Mouse (Mus musculus): ENCODE data around the gene Luc7l3. TPM values are rescaled to one million over a fixed set of nuclear protein-coding genes. Genes with fewer than 3 reads are reported as not detected.

Luc7l3 gene
- polyA plus RNA-seq (2015; fragmentation: Nextera tagmentation; extraction: Ambion mirVana) = 165 and 170 TPM in 2 replicates

DNA sequence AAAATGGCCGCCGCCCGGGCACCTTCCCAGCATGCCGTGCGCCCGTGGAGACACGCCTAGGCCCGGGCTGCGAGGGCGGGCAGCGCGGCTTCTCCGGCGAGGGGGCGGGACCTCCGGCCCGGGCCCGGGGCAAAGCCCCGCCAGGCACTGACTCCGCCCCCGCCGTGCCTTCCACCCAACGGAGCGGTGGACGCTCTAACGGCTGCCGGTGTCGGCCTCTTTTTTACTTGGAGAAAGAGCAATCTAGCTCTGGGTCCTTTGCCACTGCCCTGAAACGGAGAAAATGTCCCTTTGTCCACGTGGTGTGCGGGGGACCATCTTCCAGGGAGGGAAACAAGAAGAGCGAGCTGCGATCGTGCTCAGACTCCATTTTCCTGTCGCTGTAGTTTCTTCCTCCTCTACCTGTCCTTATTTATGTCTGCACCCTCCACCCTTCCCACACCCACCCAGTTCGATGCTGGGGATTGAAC, at the start of gene Luc7l3:
Luc7l3 (minus strand) TSS at position 58 of the 470 bp plus-strand sequence.
- Histone ChIP-seq H3K4me2 (replicated peaks) (peak within 1 kb of the TSS; percentile 90), H3K4me3 (replicated peaks) (peak within 1 kb of the TSS; percentile 99), H3K9ac (replicated peaks) (peak within 1 kb of the TSS; percentile 99), H3K27ac (peak within 1 kb of the TSS; percentile 98), H3K27me3 (no peaks in the 10 kb centered on the region), H3K36me3 (peaks cover 3% of the 10 kb centered on the region; the same call in 1 of the 2 replicates), H3K4me1 (replicated peaks) (peaks cover 52% of the 10 kb centered on the region), H3K9me3 (no peaks in the 10 kb centered on the region)
- under 1% methylated on average over 36 of the region's 36 CpGs for WGBS
- peak; percentile 94 for ATAC-seq

- peaks cover 5% of the 10 kb centered on the region; the same call in 1 of the 2 replicates for H3K4me1 ChIP-seq (replicated peaks)
- H3K27ac ChIP-seq = no peak overlapping the region
- H3K4me3 ChIP-seq (replicated peaks) = no peak overlapping the region
- no peak overlapping the region for H3K4me2 ChIP-seq (replicated peaks)
- ATAC-seq = no peak
- H3K36me3 ChIP-seq = no peaks in the 10 kb centered on the region
- H3K9me3 ChIP-seq = peaks cover 4% of the 10 kb centered on the region
- no peaks in the 10 kb centered on the region for H3K27me3 ChIP-seq
- 63% methylated on average over 5 of the region's 5 CpGs for WGBS
- no peak overlapping the region for H3K9ac ChIP-seq (replicated peaks)
These were observed 49.0 kb upstream of the Luc7l3 start for GRCm38 (mm10) chr11:94370809-94371208.

DNA sequence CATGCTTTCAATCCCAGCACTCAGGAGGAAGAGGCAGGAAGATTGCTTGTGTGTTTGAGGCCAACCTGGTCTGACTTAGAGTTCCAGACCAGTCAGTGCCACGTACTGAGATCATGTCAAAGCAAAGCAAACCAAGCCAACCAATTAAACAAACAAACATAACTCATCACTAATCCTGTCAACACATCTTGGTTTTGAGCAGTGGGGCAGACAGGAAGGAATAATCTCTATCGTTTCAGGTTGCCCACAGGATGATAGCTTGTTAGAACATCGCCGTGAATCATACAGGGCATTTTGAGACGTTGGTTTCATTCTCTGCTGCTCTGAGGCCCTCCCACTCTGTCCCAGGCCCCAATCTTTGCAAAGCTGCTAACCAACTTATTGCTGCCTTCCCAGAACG, 48.2 kb upstream of the Luc7l3 start:
- peaks cover 4% of the 10 kb centered on the region for H3K9me3 ChIP-seq
- 84% methylated on average over 6 of the region's 6 CpGs for WGBS
- no peak overlapping the region for H3K4me2 ChIP-seq (replicated peaks)

DNA sequence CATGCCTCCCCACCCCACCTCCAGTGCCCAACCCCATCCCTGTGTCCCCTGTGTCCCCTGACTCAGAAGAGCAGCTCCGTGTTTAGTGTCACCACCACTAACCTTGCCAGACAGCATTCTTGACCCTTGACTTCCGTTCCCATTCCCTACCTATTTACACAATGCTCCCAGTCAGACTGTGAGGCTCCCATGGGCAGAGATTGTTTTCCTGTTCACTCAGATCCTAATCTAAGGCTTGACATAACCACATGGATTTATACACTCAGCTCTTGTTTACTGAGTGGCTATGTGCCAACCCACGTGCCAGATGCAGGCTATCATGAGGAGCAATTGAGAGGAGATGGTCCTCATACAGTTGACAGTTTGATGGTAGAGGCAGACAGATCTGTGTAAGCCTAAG, 43.6 kb upstream of the Luc7l3 start:
- H3K27me3 ChIP-seq = no peaks in the 10 kb centered on the region
- WGBS = 89% methylated on average over 3 of the region's 3 CpGs
- no peak overlapping the region for H3K4me2 ChIP-seq (replicated peaks)
- H3K4me1 ChIP-seq (replicated peaks) = no peaks in the 10 kb centered on the region
- H3K27ac ChIP-seq = no peak overlapping the region
- no peak overlapping the region for H3K4me3 ChIP-seq (replicated peaks)
- H3K9ac ChIP-seq (replicated peaks) = no peak overlapping the region
- no peak for ATAC-seq
- peaks cover 4% of the 10 kb centered on the region for H3K9me3 ChIP-seq
- no peaks in the 10 kb centered on the region for H3K36me3 ChIP-seq

More for the DNA sequence above, 48.2 kb upstream of the Luc7l3 start:
- Histone ChIP-seq H3K27ac (no peak overlapping the region), H3K27me3 (no peaks in the 10 kb centered on the region), H3K4me3 (replicated peaks) (no peak overlapping the region), H3K36me3 (no peaks in the 10 kb centered on the region), H3K9ac (replicated peaks) (no peak overlapping the region), H3K4me1 (replicated peaks) (peaks cover 5% of the 10 kb centered on the region; the same call in 1 of the 2 replicates)
- no peak for ATAC-seq

GRCm38 (mm10) chr11:94363690-94364089, 41.9 kb upstream of the Luc7l3 start:
- ATAC-seq = no peak
- peaks cover 4% of the 10 kb centered on the region for H3K9me3 ChIP-seq
- no peak overlapping the region for H3K4me2 ChIP-seq (replicated peaks)
- 86% methylated on average over 7 of the region's 7 CpGs for WGBS
- H3K27ac ChIP-seq = no peak overlapping the region
- H3K27me3 ChIP-seq = no peaks in the 10 kb centered on the region
- no peak overlapping the region for H3K9ac ChIP-seq (replicated peaks)
- H3K4me3 ChIP-seq (replicated peaks) = no peak overlapping the region
- no peaks in the 10 kb centered on the region for H3K4me1 ChIP-seq (replicated peaks)
- H3K36me3 ChIP-seq = no peaks in the 10 kb centered on the region

DNA sequence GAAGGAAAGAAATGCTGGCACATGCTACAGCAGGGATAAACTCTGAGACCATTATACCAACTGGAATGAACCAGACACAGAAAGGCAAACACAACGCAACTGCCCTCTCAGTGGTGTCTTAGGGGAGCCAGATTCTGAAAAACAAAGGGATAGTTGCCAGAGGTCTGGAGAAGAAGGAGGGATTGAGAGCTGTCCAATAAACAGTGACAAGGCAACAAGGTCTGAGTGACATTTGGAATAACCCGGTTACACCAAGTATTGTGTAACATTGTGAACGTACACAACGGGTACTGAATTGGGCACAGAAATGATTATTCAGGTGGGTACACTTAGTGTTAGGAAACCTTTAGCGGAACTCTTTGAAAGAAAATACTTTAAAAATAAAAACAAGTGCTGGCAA, 40.3 kb upstream of the Luc7l3 start:
- no peak for ATAC-seq
- H3K27ac ChIP-seq = no peak overlapping the region
- H3K27me3 ChIP-seq = no peaks in the 10 kb centered on the region
- WGBS = 94% methylated on average over 5 of the region's 5 CpGs
- H3K9me3 ChIP-seq = peaks cover 4% of the 10 kb centered on the region
- H3K36me3 ChIP-seq = no peaks in the 10 kb centered on the region
- H3K4me3 ChIP-seq (replicated peaks) = no peak overlapping the region
- H3K4me2 ChIP-seq (replicated peaks) = no peak overlapping the region
- H3K9ac ChIP-seq (replicated peaks) = no peak overlapping the region
- no peaks in the 10 kb centered on the region for H3K4me1 ChIP-seq (replicated peaks)

GRCm38 (mm10) chr11:94361166-94361870, 39.5 kb upstream of the Luc7l3 start:
- Histone ChIP-seq H3K9me3 (peaks cover 4% of the 10 kb centered on the region), H3K9ac (replicated peaks) (no peak overlapping the region), H3K36me3 (no peaks in the 10 kb centered on the region), H3K27me3 (no peaks in the 10 kb centered on the region), H3K4me3 (replicated peaks) (no peak overlapping the region), H3K4me1 (replicated peaks) (no peaks in the 10 kb centered on the region), H3K4me2 (replicated peaks) (no peak overlapping the region), H3K27ac (no peak overlapping the region)
- no peak for ATAC-seq
- 94% methylated on average over 14 of the region's 14 CpGs for WGBS

DNA sequence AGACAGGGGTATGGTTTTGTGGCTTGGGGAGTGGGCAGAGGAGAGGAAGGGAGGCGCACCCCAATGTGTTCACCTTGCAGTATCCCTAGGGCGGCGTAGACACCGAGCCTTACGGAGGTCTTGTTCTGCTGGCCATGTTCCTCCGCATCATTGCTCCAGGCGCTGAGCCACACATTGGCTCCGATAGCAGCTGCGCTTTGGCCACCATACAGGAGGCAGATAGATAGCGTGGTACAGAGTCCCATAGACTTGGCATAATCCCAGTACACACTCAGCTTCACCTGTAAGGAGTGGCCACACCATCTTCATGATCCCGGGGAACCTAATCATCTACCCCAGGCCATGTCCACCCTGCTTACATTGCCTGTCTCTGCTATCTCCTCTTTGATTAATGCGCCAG, 37.4 kb upstream of the Luc7l3 start:
- no peaks in the 10 kb centered on the region for H3K9me3 ChIP-seq
- H3K9ac ChIP-seq (replicated peaks) = no peak overlapping the region
- no peak for ATAC-seq
- WGBS = 96% methylated on average over 12 of the region's 12 CpGs
- H3K4me2 ChIP-seq (replicated peaks) = no peak overlapping the region
- no peak overlapping the region for H3K27ac ChIP-seq
- no peak overlapping the region for H3K4me3 ChIP-seq (replicated peaks)
- H3K36me3 ChIP-seq = no peaks in the 10 kb centered on the region
- H3K4me1 ChIP-seq (replicated peaks) = 0 out of 2 replicates have a peak, but pooled peaks cover 5% of the 10 kb centered on the region
- no peaks in the 10 kb centered on the region for H3K27me3 ChIP-seq

GRCm38 (mm10) chr11:94355521-94356217, 33.9 kb upstream of the Luc7l3 start:
- no peak for ATAC-seq
- H3K4me3 ChIP-seq (replicated peaks) = no peak overlapping the region
- 0 out of 2 replicates have a peak, but pooled peaks cover 5% of the 10 kb centered on the region for H3K4me1 ChIP-seq (replicated peaks)
- no peak overlapping the region for H3K27ac ChIP-seq
- H3K9me3 ChIP-seq = no peaks in the 10 kb centered on the region
- H3K4me2 ChIP-seq (replicated peaks) = no peak overlapping the region
- H3K36me3 ChIP-seq = no peaks in the 10 kb centered on the region
- no peak overlapping the region for H3K9ac ChIP-seq (replicated peaks)
- WGBS = 82% methylated on average over 9 of the region's 9 CpGs
- no peaks in the 10 kb centered on the region for H3K27me3 ChIP-seq

DNA sequence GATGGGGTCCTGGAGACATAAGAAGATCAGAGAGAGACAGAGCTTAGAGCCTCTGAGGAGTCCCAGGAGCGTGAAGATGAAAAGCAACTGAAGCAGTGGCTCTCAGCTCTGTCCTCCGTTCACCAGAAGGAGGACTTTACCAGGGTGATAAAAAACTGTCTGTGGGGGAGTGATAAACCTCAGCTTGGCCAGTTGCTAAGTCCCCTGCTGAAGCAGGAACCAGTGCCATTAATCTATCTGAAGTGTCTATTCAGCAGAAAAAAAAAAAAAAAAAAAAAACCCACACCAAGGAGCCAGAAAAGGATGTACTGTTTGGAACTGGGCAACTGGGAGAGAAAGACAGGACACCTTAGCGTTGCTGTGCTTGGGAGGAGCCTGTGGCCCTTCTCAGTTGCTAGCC, 29.3 kb upstream of the Luc7l3 start:
- 27% methylated on average over 3 of the region's 3 CpGs for WGBS
- H3K4me3 ChIP-seq (replicated peaks) = no peak overlapping the region
- no peaks in the 10 kb centered on the region for H3K9me3 ChIP-seq
- H3K4me2 ChIP-seq (replicated peaks) = no peak overlapping the region
- H3K9ac ChIP-seq (replicated peaks) = no peak overlapping the region
- H3K27ac ChIP-seq = no peak overlapping the region
- no peaks in the 10 kb centered on the region for H3K36me3 ChIP-seq
- H3K4me1 ChIP-seq (replicated peaks) = 0 out of 2 replicates have a peak, but pooled peaks cover 5% of the 10 kb centered on the region
- no peak for ATAC-seq
- H3K27me3 ChIP-seq = no peaks in the 10 kb centered on the region

GRCm38 (mm10) chr11:94350337-94350736, 28.5 kb upstream of the Luc7l3 start:
- Histone ChIP-seq H3K36me3 (no peaks in the 10 kb centered on the region), H3K4me1 (replicated peaks) (no peaks in the 10 kb centered on the region), H3K27ac (no peak overlapping the region), H3K9ac (replicated peaks) (no peak overlapping the region), H3K4me3 (replicated peaks) (no peak overlapping the region), H3K4me2 (replicated peaks) (no peak overlapping the region), H3K27me3 (no peaks in the 10 kb centered on the region), H3K9me3 (no peaks in the 10 kb centered on the region)
- WGBS = 73% methylated on average over 1 of the region's 1 CpGs
- ATAC-seq = no peak

- H3K9ac ChIP-seq (replicated peaks) = no peak overlapping the region
- H3K9me3 ChIP-seq = no peaks in the 10 kb centered on the region
- H3K27ac ChIP-seq = no peak overlapping the region
- no peaks in the 10 kb centered on the region for H3K4me1 ChIP-seq (replicated peaks)
- WGBS = 89% methylated on average over 2 of the region's 2 CpGs
- no peaks in the 10 kb centered on the region for H3K36me3 ChIP-seq
- H3K4me3 ChIP-seq (replicated peaks) = no peak overlapping the region
- ATAC-seq = no peak
- H3K4me2 ChIP-seq (replicated peaks) = no peak overlapping the region
- H3K27me3 ChIP-seq = no peaks in the 10 kb centered on the region; the same call in 1 of the 2 replicates
These were observed 28.1 kb upstream of the Luc7l3 start for GRCm38 (mm10) chr11:94349839-94350238.
